ENCODE assay signal across 23 mouse cellular contexts in the genomic region with DNA sequence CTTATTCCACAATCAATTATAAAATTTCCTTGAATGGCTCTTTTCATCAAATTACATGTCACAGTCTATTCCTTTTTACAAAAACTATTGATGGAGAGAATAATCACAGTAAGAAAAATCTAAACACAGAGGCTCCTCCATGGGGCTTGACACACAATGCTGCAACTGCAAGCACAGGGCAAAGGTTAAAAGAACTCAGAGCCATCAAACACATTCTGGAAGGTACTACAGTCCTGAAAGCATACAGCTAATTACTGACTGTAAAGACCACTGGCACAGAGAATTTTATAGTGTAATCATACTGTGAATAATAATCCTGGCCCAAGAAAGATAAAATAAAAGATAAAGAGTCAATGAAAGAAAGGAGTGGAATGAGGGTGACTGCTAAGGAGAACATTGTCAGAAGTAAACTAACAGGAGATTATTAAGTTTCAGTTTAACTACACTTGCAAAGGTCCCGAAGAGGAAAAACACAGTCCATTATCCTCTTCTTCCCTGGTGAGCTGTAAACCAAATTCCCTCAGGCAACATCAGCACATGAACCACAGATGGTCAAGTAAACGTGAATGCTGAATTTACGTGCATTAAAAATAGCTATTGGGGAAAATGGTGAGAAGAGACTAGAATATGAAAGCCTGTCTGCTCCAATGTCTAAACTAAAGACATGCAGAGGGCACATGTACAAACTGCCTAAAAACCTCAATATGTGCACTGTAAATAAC.
DNase-seq lines count a peak whose midpoint lies in the region; ATAC-seq and TF ChIP-seq lines count a peak whose summit lies in the region.
"Had no signal": no experiment of that assay in that cellular context is flagged by ENCODE, and none has a peak within 500 bp of the region (broad histone marks: within the 10 kb centered on the region; RNA-seq: fewer than 3 reads in every experiment).

No protein-coding gene starts in this region.

- no peak for TF ChIP-seq CTCF in kidney, adult 2 months (conservative IDR thresholded peaks at IDR 0.05; ENCODE audit: insufficient read depth, insufficient read length, low read depth, low read length)
- TF ChIP-seq CTCF in liver, adult 2 months (IDR thresholded peaks at IDR 0.05; ENCODE audit: low read depth, low read length), result no peak
- no peak for TF ChIP-seq CTCF in heart, adult 2 months (IDR thresholded peaks at IDR 0.05)

- no peak overlapping the region for H3K4me2 ChIP-seq in liver, embryonic 11.5 days
- peak overlapping the region; percentile 64 for H3K4me2 ChIP-seq in myocyte (ENCODE audit: low read depth)
- H3K4me2 ChIP-seq: embryonic facial prominence, embryonic 12.5 days; forebrain, embryonic 12.5 days; heart, embryonic 11.5 days; limb, embryonic 15.5 days; neural tube, embryonic 12.5 days; stomach, embryonic 15.5 days had no signal

- intact Hi-C loops in heart, adult 2 months (cut with DNase I), result no loop called here

- TF ChIP-seq POLR2A in kidney, adult 2 months (IDR thresholded peaks at IDR 0.05; ENCODE audit: low read depth, low read length), result no peak
- TF ChIP-seq POLR2A in liver, adult 2 months (IDR thresholded peaks at IDR 0.05; ENCODE audit: extremely low read depth, insufficient read depth, low read length), result no peak
- no peak for TF ChIP-seq POLR2A in myocyte (IDR thresholded peaks at IDR 0.05; ENCODE audit: insufficient read length, low read depth)
- TF ChIP-seq POLR2A in heart, adult 2 months (IDR thresholded peaks at IDR 0.05; ENCODE audit: insufficient read depth, low read depth, low read length), result no peak

- H3K79me2 ChIP-seq in liver, adult 2 months (ENCODE audit: control insufficient read depth, insufficient read depth, low read length), result peaks cover 12% of the 10 kb centered on the region; the same call in 1 of the 2 replicates
- no peaks in the 10 kb centered on the region for H3K79me2 ChIP-seq in myocyte (ENCODE audit: control insufficient read depth, insufficient read depth)
- no peaks in the 10 kb centered on the region for H3K79me2 ChIP-seq in heart, adult 2 months (replicated peaks; ENCODE audit: control insufficient read depth, insufficient read depth, low read length)

- no peak for ATAC-seq in liver, embryonic 11.5 days (replicated peaks; ENCODE audit: low FRiP score)
- ATAC-seq in granulocyte monocyte progenitor cell, adult 5-6 weeks (replicated peaks; ENCODE audit: poor library complexity, severe bottlenecking), result no peak
- ATAC-seq: hindbrain, postnatal 0 days had no signal

- DNase-seq in kidney, adult 2 months, result peak; percentile 50
- no peak for DNase-seq in kidney, adult 18-20 months
- peak; percentile 85 for DNase-seq in liver, adult 2 months (ENCODE audit: extremely low read depth, low read depth, low spot score)
- DNase-seq in liver, embryonic 11.5 days (ENCODE audit: low spot score), result no peak
- DNase-seq in forelimb bud, embryonic 11.5 days (ENCODE audit: low read depth, low spot score), result peak; percentile 59
- no peak for DNase-seq in heart, adult 2 months
- DNase-seq: adrenal gland, postnatal 36 days; cerebellum, adult 11 months; cerebellum, postnatal 10 days; layer of hippocampus, adult 9-11 months; lung, adult 18-20 months; lung, postnatal 10 days; thymus, postnatal 36 days had no signal

- H3K9ac ChIP-seq in liver, adult 2 months (ENCODE audit: low read depth, low read length), result peak overlapping the region; percentile 30; the same call in 1 of the 2 replicates
- no peak overlapping the region for H3K9ac ChIP-seq in liver, embryonic 11.5 days (ENCODE audit: low read depth, low read length)
- no peak overlapping the region for H3K9ac ChIP-seq in heart, adult 2 months (ENCODE audit: low read depth, low read length)
- H3K9ac ChIP-seq: embryonic facial prominence, embryonic 12.5 days; forebrain, embryonic 12.5 days; limb, embryonic 15.5 days; neural tube, embryonic 12.5 days; stomach, embryonic 15.5 days had no signal

- no peak overlapping the region for H3K27ac ChIP-seq in kidney, adult 2 months (ENCODE audit: insufficient read depth, low read depth, low read length)
- peak overlapping the region; percentile 65; the same call in 1 of the 2 replicates for H3K27ac ChIP-seq in liver, adult 2 months (replicated peaks; ENCODE audit: insufficient read depth, low read depth, low read length)
- no peak overlapping the region for H3K27ac ChIP-seq in liver, embryonic 11.5 days (ENCODE audit: low read depth, low read length)
- no peak overlapping the region for H3K27ac ChIP-seq in heart, adult 2 months
- H3K27ac ChIP-seq: embryonic facial prominence, embryonic 12.5 days; forebrain, embryonic 12.5 days; hindbrain, postnatal 0 days; limb, embryonic 15.5 days; midbrain, embryonic 10.5 days; neural tube, embryonic 12.5 days; stomach, embryonic 15.5 days had no signal

- H3ac ChIP-seq in myocyte (ENCODE audit: control insufficient read depth, insufficient read length), result no peak overlapping the region

- no peak overlapping the region for H3K4me3 ChIP-seq in kidney, adult 2 months (ENCODE audit: insufficient read depth, low read depth, low read length)
- no peak overlapping the region for H3K4me3 ChIP-seq in liver, adult 2 months (ENCODE audit: insufficient read depth, low read depth, low read length)
- no peak overlapping the region for H3K4me3 ChIP-seq in liver, embryonic 11.5 days (ENCODE audit: low read depth, low read length)
- H3K4me3 ChIP-seq in myocyte, result no peak overlapping the region
- no peak overlapping the region for H3K4me3 ChIP-seq in heart, adult 2 months
- H3K4me3 ChIP-seq: embryonic facial prominence, embryonic 12.5 days; forebrain, embryonic 12.5 days; limb, embryonic 15.5 days; midbrain, embryonic 10.5 days; neural tube, embryonic 12.5 days; stomach, embryonic 15.5 days had no signal

- H3K27me3 ChIP-seq in kidney, adult 2 months (replicated peaks; ENCODE audit: control insufficient read depth, insufficient read depth, low read length), result no peaks in the 10 kb centered on the region
- H3K27me3 ChIP-seq in liver, adult 2 months (ENCODE audit: control insufficient read depth, insufficient read depth, low read length), result no peaks in the 10 kb centered on the region
- H3K27me3 ChIP-seq in liver, embryonic 11.5 days (replicated peaks; ENCODE audit: control insufficient read depth, insufficient read depth, low read length), result no peaks in the 10 kb centered on the region
- no peaks in the 10 kb centered on the region for H3K27me3 ChIP-seq in myocyte (ENCODE audit: control insufficient read depth, insufficient read depth, insufficient read length)
- H3K27me3 ChIP-seq in heart, adult 2 months (ENCODE audit: control insufficient read depth, insufficient read depth, low read length), result no peaks in the 10 kb centered on the region
- H3K27me3 ChIP-seq: embryonic facial prominence, embryonic 12.5 days; forebrain, embryonic 12.5 days; limb, embryonic 15.5 days; neural tube, embryonic 12.5 days; stomach, embryonic 15.5 days had no signal

- 34% methylated on average over 3 of the region's 3 CpGs for WGBS in kidney, adult 2 months
- WGBS in liver, adult 2 months, result 62% methylated on average over 3 of the region's 3 CpGs
- 74% methylated on average over 3 of the region's 3 CpGs for WGBS in liver, embryonic 11.5 days
- 71% methylated on average over 3 of the region's 3 CpGs for WGBS in heart, adult 2 months

- TF ChIP-seq EP300 in heart, adult 2 months (IDR thresholded peaks at IDR 0.05; ENCODE audit: insufficient read depth, low read depth, low read length), result no peak

- H3K4me1 ChIP-seq in kidney, adult 2 months (ENCODE audit: control insufficient read depth, insufficient read depth, low read length), result peaks cover 8% of the 10 kb centered on the region
- H3K4me1 ChIP-seq in liver, adult 2 months (ENCODE audit: control insufficient read depth, insufficient read depth, low read length), result peaks cover 4% of the 10 kb centered on the region; the same call in 1 of the 2 replicates
- H3K4me1 ChIP-seq in liver, embryonic 11.5 days (replicated peaks; ENCODE audit: control insufficient read depth, insufficient read depth, low read length), result no peaks in the 10 kb centered on the region
- no peaks in the 10 kb centered on the region for H3K4me1 ChIP-seq in heart, adult 2 months (ENCODE audit: control insufficient read depth, insufficient read depth, low read length)

- H3K36me3 ChIP-seq in kidney, adult 2 months (ENCODE audit: control insufficient read depth, insufficient read depth, low read length), result no peaks in the 10 kb centered on the region
- no peaks in the 10 kb centered on the region for H3K36me3 ChIP-seq in liver, adult 2 months (ENCODE audit: control insufficient read depth, insufficient read depth, low read length)
- H3K36me3 ChIP-seq in liver, embryonic 11.5 days (ENCODE audit: control insufficient read depth, insufficient read depth, low read length), result no peaks in the 10 kb centered on the region
- H3K36me3 ChIP-seq in myocyte (ENCODE audit: control insufficient read depth, insufficient read depth), result peaks cover 3% of the 10 kb centered on the region
- no peaks in the 10 kb centered on the region for H3K36me3 ChIP-seq in heart, adult 2 months (ENCODE audit: control insufficient read depth, insufficient read depth, low read length)
- H3K36me3 ChIP-seq: embryonic facial prominence, embryonic 12.5 days; forebrain, embryonic 12.5 days; limb, embryonic 15.5 days; midbrain, embryonic 10.5 days; neural tube, embryonic 12.5 days; stomach, embryonic 15.5 days had no signal

- no peaks in the 10 kb centered on the region for H3K9me3 ChIP-seq in liver, embryonic 11.5 days (ENCODE audit: control insufficient read depth, low read length)
- H3K9me3 ChIP-seq: embryonic facial prominence, embryonic 12.5 days; limb, embryonic 15.5 days; midbrain, embryonic 10.5 days; neural tube, embryonic 12.5 days; stomach, embryonic 15.5 days had no signal

TF ChIP-seq in myocyte, 11 proteins besides CTCF, POLR2A, EP300 and RAD21:
- TF ChIP-seq MYOD1 (IDR thresholded peaks at IDR 0.05; ENCODE audit: control insufficient read depth in 1 of 3, insufficient read length in 2 of 3, low read depth in 2 of 3), result no peak
- no peak for TF ChIP-seq E2F4 (IDR thresholded peaks at IDR 0.05; ENCODE audit: insufficient read depth)
- no peak for TF ChIP-seq SRF (IDR thresholded peaks at IDR 0.05; ENCODE audit: control insufficient read depth, insufficient read length, low read depth)
- TF ChIP-seq USF1 (IDR thresholded peaks at IDR 0.05; ENCODE audit: low read depth), result no peak
- TF ChIP-seq TCF3 (IDR thresholded peaks at IDR 0.05; ENCODE audit: insufficient read length, low read depth), result no peak
- TF ChIP-seq CEBPB (IDR thresholded peaks at IDR 0.05; ENCODE audit: insufficient read depth, poor library complexity, severe bottlenecking), result no peak
- no peak for TF ChIP-seq POLR2AphosphoS2 (IDR thresholded peaks at IDR 0.05; ENCODE audit: insufficient read length, low read depth)
- TF ChIP-seq REST (IDR thresholded peaks at IDR 0.05; ENCODE audit: insufficient read depth, insufficient read length), result no peak
- no peak for TF ChIP-seq MAX (IDR thresholded peaks at IDR 0.05; ENCODE audit: low read depth)
- no peak for TF ChIP-seq MYOG (IDR thresholded peaks at IDR 0.05; ENCODE audit: control insufficient read depth in 1 of 3, insufficient read depth in 1 of 3, insufficient read length in 2 of 3, low read depth in 2 of 3)
- no peak for TF ChIP-seq TCF12 (IDR thresholded peaks at IDR 0.05; ENCODE audit: insufficient read depth, poor library complexity, severe bottlenecking)

Comparison
In these comparisons a context has a peak if more than half of its experiments do, and no peak if none do; other contexts are left out.
1. DNase-seq: peak in kidney, adult 2 months (single experiment), liver, adult 2 months (single experiment) and forelimb bud, embryonic 11.5 days (single experiment); none in kidney, adult 18-20 months (single experiment), liver, embryonic 11.5 days (single experiment) and heart, adult 2 months (0 of 2).